In genomic region chr9:59388311-59388710, GRCm38 (mm10) we compare ENCODE assay signal across 27 mouse cellular contexts. TPM values are rescaled to one million over a fixed set of nuclear protein-coding genes. Genes with fewer than 3 reads are reported as not detected.
DNase-seq lines count a peak whose midpoint lies in the region; ATAC-seq and TF ChIP-seq lines count a peak whose summit lies in the region.
"Had no signal": no experiment of that assay in that cellular context is flagged by ENCODE, and none has a peak within 500 bp of the region (broad histone marks: within the 10 kb centered on the region; RNA-seq: fewer than 3 reads in every experiment).

No protein-coding gene starts in this region.

- TF ChIP-seq CTCF in gastrocnemius, adult 2 months (IDR thresholded peaks at IDR 0.05) = no peak

- no peak for ATAC-seq in forebrain, embryonic 14.5 days
- ATAC-seq: CD4-positive, CD25-positive, alpha-beta regulatory T cell, adult 4 months; hindbrain, embryonic 16.5 days; intestine, embryonic 15.5 days; liver, postnatal 0 days; lung, postnatal 0 days; midbrain, embryonic 15.5 days had no signal

- intact Hi-C loops in gastrocnemius, adult 2 months (cut with DNase I) = loop anchor here (5.0 kb wide), 1 partner anchor 36 kb away; the partner anchor contains the start of gene Bbs4
- intact Hi-C loops in left cerebral cortex, postnatal 14 days (cut with DNase I) = no loop called here
- intact Hi-C loops in left cerebral cortex, postnatal 4 days (cut with DNase I) = no loop called here
- intact Hi-C loops in left cerebral cortex, postnatal 36 days (cut with DNase I) = no loop called here

- no peak for DNase-seq in gastrocnemius, adult 2 months
- no peak for DNase-seq in gastrocnemius, postnatal 25 days
- DNase-seq in left cerebral cortex, postnatal 14 days (ENCODE audit: low spot score in 2 of 2) = peak; percentile 34 to 64
- no peak for DNase-seq in left cerebral cortex, postnatal 4 days
- DNase-seq in left cerebral cortex, postnatal 36 days (ENCODE audit: low spot score in 2 of 2) = peak; percentile 7 to 25
- DNase-seq in forebrain, embryonic 14.5 days (ENCODE audit: low spot score) = no peak
- no peak for DNase-seq in urinary bladder, postnatal 25 days (ENCODE audit: low spot score)
- DNase-seq: adrenal gland, adult 2 months; cerebellum, adult 18-20 months; cerebellum, postnatal 25 days; heart, postnatal 10 days; kidney, adult 8-10 months; kidney, postnatal 10 days; liver, postnatal 0 days; thymus, adult 18-20 months; thymus, postnatal 36 days had no signal

- H3K4me3 ChIP-seq in gastrocnemius, adult 2 months = no peak overlapping the region
- H3K4me3 ChIP-seq in forebrain, embryonic 14.5 days (ENCODE audit: low read depth, low read length) = no peak overlapping the region
- H3K4me3 ChIP-seq: embryonic facial prominence, embryonic 12.5 days; heart, embryonic 12.5 days; hindbrain, embryonic 10.5 days; intestine, embryonic 15.5 days; limb, embryonic 12.5 days; midbrain, embryonic 15.5 days had no signal

- peak overlapping the region; percentile 89 for H3K27ac ChIP-seq in gastrocnemius, adult 2 months
- H3K27ac ChIP-seq in forebrain, embryonic 14.5 days (ENCODE audit: low read depth, low read length) = no peak overlapping the region
- H3K27ac ChIP-seq: embryonic facial prominence, embryonic 12.5 days; hindbrain, embryonic 10.5 days; intestine, embryonic 15.5 days; limb, embryonic 12.5 days; macrophage; midbrain, embryonic 15.5 days had no signal

- H3K4me2 ChIP-seq in forebrain, embryonic 14.5 days (ENCODE audit: low read length) = no peak overlapping the region
- H3K4me2 ChIP-seq: embryonic facial prominence, embryonic 12.5 days; heart, embryonic 12.5 days; intestine, embryonic 15.5 days; limb, embryonic 12.5 days; liver, embryonic 11.5 days; midbrain, embryonic 15.5 days had no signal

- no peak overlapping the region for H3K9ac ChIP-seq in forebrain, embryonic 14.5 days (ENCODE audit: low read length)
- H3K9ac ChIP-seq: embryonic facial prominence, embryonic 12.5 days; heart, embryonic 12.5 days; intestine, embryonic 15.5 days; limb, embryonic 12.5 days; liver, postnatal 0 days; midbrain, embryonic 15.5 days had no signal

- H3K4me1 ChIP-seq in forebrain, embryonic 14.5 days (ENCODE audit: control insufficient read depth, insufficient read depth, low read length) = no peaks in the 10 kb centered on the region
- H3K4me1 ChIP-seq: embryonic facial prominence, embryonic 12.5 days; heart, embryonic 12.5 days; hindbrain, embryonic 10.5 days; intestine, embryonic 15.5 days; limb, embryonic 12.5 days; midbrain, embryonic 15.5 days had no signal

- H3K27me3 ChIP-seq in forebrain, embryonic 14.5 days (replicated peaks; ENCODE audit: control insufficient read depth, insufficient read depth, low read length) = no peaks in the 10 kb centered on the region
- H3K27me3 ChIP-seq: embryonic facial prominence, embryonic 12.5 days; heart, embryonic 12.5 days; intestine, embryonic 15.5 days; limb, embryonic 12.5 days; midbrain, embryonic 15.5 days had no signal

- WGBS in forebrain, embryonic 14.5 days = 88% methylated on average over 1 of the region's 1 CpGs

- H3K9me3 ChIP-seq in forebrain, embryonic 14.5 days (replicated peaks; ENCODE audit: control insufficient read depth, low read length) = no peaks in the 10 kb centered on the region
- H3K9me3 ChIP-seq: embryonic facial prominence, embryonic 12.5 days; heart, embryonic 12.5 days; hindbrain, embryonic 10.5 days; intestine, embryonic 15.5 days; limb, embryonic 12.5 days; midbrain, embryonic 15.5 days had no signal

- H3K36me3 ChIP-seq in forebrain, embryonic 14.5 days (ENCODE audit: control insufficient read depth, insufficient read depth, low read length) = peaks cover 27% of the 10 kb centered on the region

RNA-seq across cellular contexts. Expression of gene Bbs4, which starts 35.0 kb away (rescaled TPM):
- 1 to 10 TPM; 4.6 to 4.7 TPM for total RNA-seq in gastrocnemius, adult 2 months (2021)
- total RNA-seq in gastrocnemius, postnatal 25 days (2021) = 1 to 10 TPM; 3.6 to 4.7 TPM
- total RNA-seq in left cerebral cortex, postnatal 14 days (2021) = 10 to 100 TPM; 38.0 to 44.1 TPM
- total RNA-seq in left cerebral cortex, postnatal 4 days (2021) = 10 to 100 TPM; 33.5 to 34.1 TPM
- 10 to 100 TPM; 42.7 to 44.6 TPM for total RNA-seq in left cerebral cortex, postnatal 36 days (2021)
- 45.5 and 48.4 TPM in 2 replicates for polyA plus RNA-seq in forebrain, embryonic 14.5 days (2014; fragmentation: Nextera tagmentation; extraction: Ambion mirVana)

Comparison
In these comparisons a context has a peak if more than half of its experiments do, and no peak if none do; other contexts are left out.
1. DNase-seq: peak in left cerebral cortex, postnatal 14 days (2 of 2) and left cerebral cortex, postnatal 36 days (2 of 2); none in gastrocnemius, adult 2 months (single experiment), gastrocnemius, postnatal 25 days (single experiment), left cerebral cortex, postnatal 4 days (single experiment), forebrain, embryonic 14.5 days (single experiment) and urinary bladder, postnatal 25 days (single experiment).
2. RNA of gene Bbs4, which starts 35.0 kb away (total RNA-seq): 42.7 to 44.6 TPM in left cerebral cortex, postnatal 36 days, 38.0 to 44.1 TPM in left cerebral cortex, postnatal 14 days and 33.5 to 34.1 TPM in left cerebral cortex, postnatal 4 days; 3.6 to 4.7 TPM in gastrocnemius, postnatal 25 days and 4.6 to 4.7 TPM in gastrocnemius, adult 2 months; every median in the first group is over 4 times any median in the second.